Mouse (Mus musculus) brain, embryonic 14.5 days (tissue): Measurements from ENCODE around the gene L3mbtl4. TPM values are rescaled to one million over a fixed set of nuclear protein-coding genes. Genes with fewer than 3 reads are reported as not detected.

Experiments used
- DNase-seq: peaks from one replicate; pipeline ENCODE4 v3.0.0-alpha.2; 2011; ENCODE audit warnings: low read depth
- CTCF ChIP-seq: fragments of 200-500 bp; IDR thresholded peaks from 2 replicates; pipeline ENCODE4 v1.5.1; 2012; ENCODE audit warnings: inconsistent platforms, mild to moderate bottlenecking, moderate library complexity, borderline replicate concordance; ENCODE audit not compliant: insufficient read depth, insufficient read length; ENCODE audit errors: extremely low read depth
- POLR2A ChIP-seq: fragments of 200-500 bp; IDR thresholded peaks from 2 replicates; pipeline ENCODE4 v1.6.1; 2012; ENCODE audit warnings: mild to moderate bottlenecking, inconsistent platforms, borderline replicate concordance; ENCODE audit not compliant: poor library complexity, insufficient read depth, insufficient read length, severe bottlenecking; ENCODE audit errors: extremely low read depth
- polyA plus RNA-seq: library from polyadenylated mRNA; depleted of rRNA; stranded (reverse); fragments of >200 nt; gene quantifications from 2 replicates; pipeline ENCODE4 v1.2.3, GENCODE M21; 2012

L3mbtl4 gene
- polyA plus RNA-seq, 1 experiment = 1.8 TPM

DNA sequence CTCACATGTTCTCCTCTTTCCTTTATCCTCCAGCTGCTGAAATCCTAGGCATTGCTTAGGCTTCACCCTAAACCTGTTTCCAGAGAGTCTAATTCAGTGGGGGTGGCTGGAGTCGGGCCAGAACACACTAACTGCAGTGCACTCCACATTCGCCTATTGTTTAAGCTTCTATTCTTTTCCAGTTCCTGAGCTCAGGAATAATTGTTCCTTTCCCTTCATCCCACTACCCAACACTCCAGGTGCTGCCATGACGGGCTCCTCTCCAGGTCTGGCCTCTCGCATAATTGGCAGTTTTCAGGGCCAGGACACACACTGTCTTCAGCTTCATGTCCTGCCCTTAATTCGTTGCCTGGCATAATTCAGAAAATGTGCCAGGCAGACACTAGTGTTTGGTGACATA lies 437.1 kb downstream of the L3mbtl4 start:
- DNase-seq = peak; percentile 15
- TF ChIP-seq CTCF = no peak
- TF ChIP-seq POLR2A = no peak

DNA sequence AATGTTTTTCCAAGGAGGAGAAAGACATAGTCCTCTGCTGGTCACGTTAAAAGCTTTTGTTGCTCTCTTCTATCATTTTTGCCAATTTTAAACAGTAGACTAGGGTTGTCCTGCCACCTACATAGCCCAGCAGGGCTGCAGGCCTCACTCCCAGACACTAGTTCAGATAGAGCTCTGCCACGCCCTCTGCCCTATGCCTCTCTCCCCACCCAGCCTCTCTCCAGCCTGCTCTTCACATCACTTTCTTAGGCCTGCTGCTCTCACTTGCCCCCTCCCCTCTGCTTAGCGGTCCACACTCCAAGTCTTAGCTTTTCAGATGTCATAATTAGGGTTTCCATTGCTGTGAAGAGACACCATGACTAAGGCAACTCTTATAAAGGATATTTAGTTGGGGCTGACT lies 437.8 kb downstream of the L3mbtl4 start:
- no peak for TF ChIP-seq CTCF
- DNase-seq = no peak

DNA sequence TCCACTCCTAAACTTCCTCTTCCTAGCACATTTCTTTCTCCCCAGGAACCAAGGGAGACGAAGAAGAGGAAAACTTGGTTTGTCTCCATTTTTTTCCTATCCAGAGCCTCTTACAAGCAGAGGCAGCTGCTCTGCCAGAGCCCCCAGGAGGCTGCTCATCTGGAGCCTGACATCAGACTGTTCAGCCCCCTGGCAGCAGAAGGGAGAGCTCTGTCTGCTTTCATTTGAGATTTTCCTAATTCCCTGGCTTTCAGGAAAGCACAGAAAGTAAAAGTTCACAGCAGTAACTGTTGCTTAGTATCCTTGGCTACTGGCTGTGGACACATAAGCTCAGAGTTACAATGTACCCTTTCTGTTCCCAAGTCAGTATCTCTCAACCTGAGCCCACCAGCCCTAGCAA lies 474.7 kb downstream of the L3mbtl4 start:
- TF ChIP-seq CTCF = no peak
- TF ChIP-seq POLR2A = no peak
- DNase-seq = no peak

DNA sequence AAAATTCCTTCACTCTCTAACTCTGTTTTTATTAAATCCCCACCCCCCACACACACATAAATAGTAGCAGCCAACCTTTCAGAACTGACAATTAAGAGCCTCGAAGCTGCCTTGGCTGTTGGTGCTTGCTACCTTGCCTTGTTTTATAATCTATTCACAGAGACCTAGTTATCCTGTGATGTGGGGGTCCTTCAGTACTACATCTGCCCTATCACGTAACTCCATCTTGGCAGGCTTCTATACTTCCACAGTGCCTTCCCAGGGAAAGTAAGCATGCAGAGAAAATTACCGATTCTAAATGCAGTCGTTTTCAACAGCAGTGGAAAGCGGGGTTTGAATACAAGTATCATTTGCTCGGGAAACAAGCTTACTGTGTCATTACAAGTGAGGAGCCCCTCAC lies 476.9 kb downstream of the L3mbtl4 start:
- TF ChIP-seq CTCF (no peak), POLR2A (no peak)
- DNase-seq = peak; percentile 39

DNA sequence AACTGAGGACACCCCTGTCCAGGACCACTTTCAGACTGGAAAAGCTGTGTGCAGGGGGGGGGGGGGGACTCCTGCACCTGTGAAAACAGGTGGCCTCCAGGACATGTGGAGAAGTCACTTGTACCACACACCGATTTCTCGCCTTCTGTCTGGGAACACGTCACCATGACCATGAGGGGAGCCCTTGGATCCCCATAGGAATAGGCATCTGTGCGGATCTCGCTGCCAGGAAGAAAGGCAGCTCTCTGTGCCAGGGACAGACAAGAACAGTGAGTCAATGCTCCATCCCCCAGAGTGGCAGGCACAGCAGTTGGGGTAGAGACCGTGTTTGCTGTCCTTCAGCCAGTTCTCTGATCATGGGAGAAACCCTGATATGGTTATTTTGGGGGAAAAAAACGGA lies 479.5 kb downstream of the L3mbtl4 start:
- TF ChIP-seq POLR2A (no peak), CTCF (no peak)
- peak; percentile 44 for DNase-seq

DNA sequence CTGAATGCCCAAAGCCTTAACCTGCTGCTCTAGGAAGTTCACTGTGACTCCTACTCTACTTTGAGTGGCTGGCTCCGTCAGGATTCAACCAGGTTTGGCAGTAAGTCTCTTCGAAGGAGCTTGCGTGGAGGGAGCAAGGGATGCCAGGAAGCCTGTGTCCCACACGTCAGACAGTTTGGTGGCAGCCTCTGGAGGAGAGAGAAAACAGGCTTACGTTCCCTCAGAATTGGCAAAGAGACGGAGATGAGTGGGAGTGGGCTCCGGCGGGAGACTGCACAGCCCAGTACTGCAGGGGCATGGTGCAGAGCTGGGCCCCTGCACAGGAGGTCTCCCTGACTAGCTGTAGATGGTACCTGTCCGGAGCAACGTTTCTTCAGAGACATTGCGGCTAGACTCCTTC lies 481.2 kb downstream of the L3mbtl4 start:
- no peak for DNase-seq
- no peak for TF ChIP-seq POLR2A
- TF ChIP-seq CTCF = no peak

DNA sequence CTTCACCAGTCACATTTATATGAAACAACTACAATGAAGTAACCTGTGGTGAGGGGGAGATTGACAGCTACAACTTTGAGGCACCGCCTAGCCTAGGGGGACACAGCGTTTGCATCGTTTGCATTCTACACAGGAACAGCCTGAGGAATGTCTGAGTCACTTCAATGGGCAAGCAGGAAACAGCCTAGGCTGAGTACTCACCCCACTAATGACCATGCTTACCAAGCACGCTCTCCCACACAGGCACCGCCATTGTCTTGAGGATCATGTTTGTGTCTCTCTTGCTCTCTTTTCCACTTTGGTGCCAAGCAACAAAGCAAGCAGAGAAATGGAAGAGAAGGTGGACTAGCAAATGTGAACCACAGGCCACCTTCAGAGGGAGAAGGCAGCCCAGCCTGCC lies 484.8 kb downstream of the L3mbtl4 start:
- no peak for DNase-seq
- TF ChIP-seq POLR2A (no peak), CTCF (no peak)

DNA sequence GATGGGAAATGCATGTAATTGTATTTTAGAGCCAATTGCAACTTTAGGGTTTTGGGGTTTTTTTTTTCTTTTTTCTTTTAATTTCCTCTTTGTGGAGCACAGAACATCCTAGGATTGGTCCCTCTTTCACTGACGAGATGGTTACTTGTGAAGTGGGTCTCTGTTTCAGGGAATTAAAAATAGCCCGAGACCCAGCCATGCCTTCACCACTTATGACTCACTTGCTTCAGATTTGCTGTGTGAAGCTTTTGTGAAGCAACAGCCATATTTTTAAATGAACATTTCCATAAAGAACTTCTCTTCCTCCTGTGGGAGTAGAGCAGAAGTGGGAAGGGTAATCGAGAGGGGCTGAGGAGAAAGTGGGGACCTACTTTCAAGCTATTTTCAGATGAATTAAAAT lies 485.3 kb downstream of the L3mbtl4 start:
- DNase-seq = no peak
- no peak for TF ChIP-seq CTCF
- TF ChIP-seq POLR2A = no peak

DNA sequence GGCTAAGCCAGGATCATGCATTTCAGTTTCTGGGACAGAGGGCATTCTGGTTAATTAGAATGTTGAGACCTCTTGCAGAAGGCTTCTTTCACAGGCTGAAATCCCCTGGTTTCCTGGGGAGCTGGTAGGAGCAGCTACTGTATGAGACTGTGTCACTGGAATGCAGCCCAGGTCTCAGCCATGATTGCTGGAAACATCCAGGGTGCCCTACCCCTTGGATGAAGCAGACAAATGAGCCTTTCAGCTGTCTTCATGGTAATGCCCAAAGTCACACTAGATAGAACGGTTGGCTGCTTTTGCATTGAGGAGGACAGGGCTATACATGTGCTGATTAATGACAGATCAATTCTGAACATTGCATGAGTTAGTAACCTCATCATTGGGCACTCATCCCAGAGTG lies 486.4 kb downstream of the L3mbtl4 start:
- DNase-seq = no peak
- TF ChIP-seq POLR2A (no peak), CTCF (no peak)

DNA sequence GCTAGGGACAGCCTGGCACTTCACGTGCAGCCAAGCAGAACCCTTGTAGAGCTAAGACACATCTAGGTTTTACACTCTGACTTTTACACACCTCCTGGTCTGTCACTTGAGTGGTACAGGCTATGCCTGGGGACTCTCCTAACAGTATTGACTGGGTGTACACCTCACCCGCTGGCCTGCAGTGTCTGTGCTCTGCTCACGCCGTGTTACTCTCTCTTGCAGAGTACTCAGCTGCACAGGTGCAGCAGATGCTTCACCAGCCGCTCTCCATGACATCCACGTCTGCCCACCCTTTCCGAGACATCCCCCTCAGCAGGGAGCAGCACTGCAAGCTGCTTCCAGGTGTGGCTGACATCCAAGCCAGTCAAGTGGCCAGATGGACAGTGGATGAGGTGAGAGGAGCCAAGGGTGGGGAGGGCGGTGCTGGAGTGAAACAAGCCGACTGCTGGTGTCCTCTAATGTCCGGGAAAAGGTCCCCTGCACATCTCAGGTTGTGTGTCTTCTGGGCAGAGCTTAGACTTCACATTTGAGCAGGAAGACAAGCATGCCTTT lies 490.8 kb downstream of the L3mbtl4 start:
- DNase-seq = no peak
- TF ChIP-seq CTCF (no peak), POLR2A (no peak)

DNA sequence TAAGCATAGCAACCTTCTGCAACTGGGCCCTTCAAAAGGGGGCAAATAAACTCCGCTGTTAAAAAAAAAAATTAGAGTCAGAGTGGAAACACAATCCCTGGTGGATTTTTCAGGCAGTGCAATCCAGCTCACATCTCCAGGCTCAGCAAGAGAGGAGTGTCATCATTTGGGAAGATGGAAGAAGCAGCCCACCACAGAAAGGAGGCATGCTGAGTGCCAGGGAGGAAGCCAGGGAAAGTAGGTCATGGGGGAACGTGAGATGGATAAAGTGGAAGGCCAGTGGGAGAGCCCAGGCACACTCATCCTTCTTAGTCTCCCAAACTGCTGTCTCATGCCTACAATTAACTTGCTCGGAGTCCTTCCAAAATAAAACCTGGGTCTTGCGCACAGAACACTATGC lies 496.0 kb downstream of the L3mbtl4 start:
- DNase-seq = no peak
- TF ChIP-seq POLR2A (no peak), CTCF (no peak)

DNA sequence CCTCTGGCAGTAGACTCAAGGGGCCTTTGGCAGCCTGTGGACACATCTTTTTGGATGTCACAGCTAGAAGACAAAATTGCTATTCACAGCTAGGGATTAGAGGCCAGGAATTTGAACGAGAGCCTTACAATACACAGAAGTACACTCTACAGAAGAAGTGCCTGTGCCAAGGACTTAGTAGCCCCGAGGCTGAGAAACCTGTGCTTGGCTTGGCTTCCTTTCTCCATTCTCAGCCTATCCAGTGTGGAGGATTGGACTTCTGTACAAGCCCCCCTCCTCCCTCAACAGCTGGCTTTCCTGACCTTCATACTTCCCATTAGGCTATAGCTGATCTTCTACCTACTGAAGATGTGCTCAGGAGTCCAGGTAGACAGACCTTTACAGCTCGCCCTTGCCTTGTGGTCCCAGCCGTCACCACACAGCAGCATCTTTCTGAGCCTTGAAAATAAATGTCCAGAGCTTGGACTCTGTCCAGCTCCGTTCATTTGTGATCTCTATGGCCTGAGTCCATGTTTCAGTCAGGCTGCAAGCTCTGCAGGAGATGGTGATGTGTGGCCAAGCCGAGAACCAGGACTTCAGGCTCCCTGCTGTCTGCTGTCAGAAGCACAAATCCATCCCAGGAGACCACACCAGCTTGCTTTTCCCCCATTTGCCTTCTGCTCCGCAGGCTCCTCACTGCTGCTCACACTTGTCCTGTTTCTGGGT lies 497.6 kb downstream of the L3mbtl4 start:
- no peak for DNase-seq
- TF ChIP-seq POLR2A (no peak), CTCF (no peak)
